Mouse (Mus musculus) stomach, postnatal 0 days (tissue): ENCODE measurements at regions not wholly inside any gene's neighbourhood (a gene's known extent, or its start where the extent isn't known, plus 50 kb on each side); places are given as distances from the start of the nearest gene placed in this dataset.

Experiments used
- ATAC-seq: fragments of 200-750 bp; cut with Nextera tagmentation; 2 replicates; pipeline ENCODE4 v1.8.0; 2017; ENCODE audit not compliant: low FRiP score, low TSS enrichment
- DNase-seq: peaks from one replicate; pipeline ENCODE4 v3.0.0-alpha.2; 2016; ENCODE audit warnings: low spot score
- H3K27ac ChIP-seq: fragments of 300-500 bp; sonication (generic); replicated peaks from 2 replicates; pipeline ENCODE4 v1.5.1; 2014; ENCODE audit warnings: mild to moderate bottlenecking, control low read depth
- H3K27me3 ChIP-seq: fragments of 300-500 bp; sonication (generic); 2 replicates; pipeline ENCODE4 v1.6.1; 2014; ENCODE audit warnings: low read length; ENCODE audit not compliant: control insufficient read depth, insufficient read depth
- H3K36me3 ChIP-seq: fragments of 300-500 bp; sonication (generic); 2 replicates; pipeline ENCODE4 v1.6.1; 2014; ENCODE audit warnings: low read length, mixed read lengths; ENCODE audit not compliant: control insufficient read depth, insufficient read depth
- H3K4me1 ChIP-seq: fragments of 300-500 bp; sonication (generic); replicated peaks from 2 replicates; pipeline ENCODE4 v1.6.1; 2014; ENCODE audit warnings: antibody characterized with exemption; ENCODE audit not compliant: control insufficient read depth, insufficient read depth
- H3K4me2 ChIP-seq: fragments of 300-500 bp; sonication (generic); replicated peaks from 2 replicates; pipeline ENCODE4 v1.6.1; 2014; ENCODE audit warnings: low read depth, mild to moderate bottlenecking, control low read depth, moderate library complexity
- H3K4me3 ChIP-seq: fragments of 300-500 bp; sonication (generic); 2 replicates; pipeline ENCODE4 v1.5.1; 2014; ENCODE audit warnings: low read depth, low read length, control low read depth
- H3K9ac ChIP-seq: fragments of 300-500 bp; sonication (generic); 2 replicates; pipeline ENCODE4 v1.6.1; 2014; ENCODE audit warnings: mild to moderate bottlenecking, low read length, control low read depth, mixed read lengths
- H3K9me3 ChIP-seq: fragments of 300-500 bp; sonication (generic); 2 replicates; pipeline ENCODE4 v1.6.1; 2016; ENCODE audit warnings: low read length; ENCODE audit not compliant: control insufficient read depth
- CTCF ChIP-seq: IDR thresholded peaks from 2 replicates; pipeline ENCODE4 v1.5.1; 2016; ENCODE audit warnings: antibody characterized with exemption, low read depth, mild to moderate bottlenecking, moderate library complexity
- EP300 ChIP-seq: optimal IDR thresholded peaks from 2 replicates; pipeline ENCODE3; 2016; ENCODE audit warnings: antibody characterized with exemption
- WGBS: fragments of 180-500 bp; shearing (Covaris S2); extraction: QIAGEN DNeasy Blood & Tissue Kit; methylation state at CpG from one replicate; pipeline ENCODE4 v1.1.7; 2014; 5-methylcytosine and 5-hydroxymethylcytosine counted together

DNA sequence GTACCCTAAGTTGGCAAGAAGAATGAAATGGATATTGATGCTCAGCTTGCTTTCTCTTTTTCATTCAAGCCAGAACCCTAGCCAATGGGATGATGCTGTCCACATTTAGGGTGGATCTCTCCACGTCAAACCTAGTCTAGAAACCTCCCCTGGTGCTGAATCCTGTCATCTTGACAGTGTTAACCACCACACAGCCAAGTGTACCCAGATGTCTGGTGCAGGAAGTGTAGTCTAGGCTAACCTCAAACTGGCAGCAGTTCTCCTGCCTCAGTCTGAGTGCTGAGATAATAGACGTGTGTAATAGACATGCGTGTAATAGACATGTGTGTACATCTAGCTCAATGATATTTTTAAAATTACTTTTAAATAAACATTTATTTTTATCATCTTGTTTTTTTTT, 233.1 kb downstream of the Ikzf2 start:
- no peak for TF ChIP-seq EP300
- TF ChIP-seq CTCF = no peak
- H3K36me3 ChIP-seq = no peaks in the 10 kb centered on the region
- H3K4me3 ChIP-seq = no peak overlapping the region
- 82% methylated on average over 3 of the region's 3 CpGs for WGBS
- H3K27ac ChIP-seq = no peak overlapping the region
- no peak for DNase-seq
- no peaks in the 10 kb centered on the region for H3K4me1 ChIP-seq
- no peaks in the 10 kb centered on the region for H3K27me3 ChIP-seq
- no peak overlapping the region for H3K9ac ChIP-seq
- H3K4me2 ChIP-seq = no peak overlapping the region
- no peaks in the 10 kb centered on the region for H3K9me3 ChIP-seq
- no peak for ATAC-seq

DNA sequence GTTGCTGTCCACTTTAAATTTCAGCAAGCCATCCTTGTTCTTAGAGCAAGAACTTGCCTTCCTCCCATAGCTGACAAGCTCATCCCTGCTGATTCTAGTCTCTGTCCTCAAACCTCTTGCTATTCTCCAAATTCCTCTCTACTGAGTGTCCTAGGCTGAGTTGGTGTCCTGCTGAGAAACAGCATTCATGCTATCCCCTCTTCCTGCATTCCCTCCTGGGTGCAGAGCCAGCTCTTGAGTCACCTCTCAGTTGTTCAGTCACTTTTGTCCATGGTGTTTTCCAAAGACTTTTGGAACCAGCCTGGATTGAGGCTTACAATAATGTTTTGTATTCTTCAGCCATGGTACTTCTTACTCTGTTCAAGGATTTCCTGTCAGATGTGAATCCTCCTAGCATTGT, 234.1 kb downstream of the Ikzf2 start:
- Histone ChIP-seq H3K9ac (no peak overlapping the region), H3K4me2 (no peak overlapping the region), H3K36me3 (no peaks in the 10 kb centered on the region), H3K27ac (no peak overlapping the region), H3K9me3 (no peaks in the 10 kb centered on the region), H3K4me3 (no peak overlapping the region), H3K27me3 (no peaks in the 10 kb centered on the region), H3K4me1 (no peaks in the 10 kb centered on the region)
- no peak for ATAC-seq
- no peak for TF ChIP-seq CTCF
- no peak for TF ChIP-seq EP300
- no peak for DNase-seq

GRCm38 (mm10) chr1:69450455-69450854, 236.6 kb downstream of the Ikzf2 start:
- WGBS = 49% methylated on average over 2 of the region's 2 CpGs
- Histone ChIP-seq H3K36me3 (no peaks in the 10 kb centered on the region), H3K27me3 (no peaks in the 10 kb centered on the region), H3K4me2 (no peak overlapping the region), H3K9me3 (no peaks in the 10 kb centered on the region), H3K27ac (no peak overlapping the region), H3K4me3 (no peak overlapping the region), H3K4me1 (no peaks in the 10 kb centered on the region), H3K9ac (no peak overlapping the region)
- TF ChIP-seq EP300 (no peak), CTCF (no peak)
- ATAC-seq = no peak
- DNase-seq = no peak

DNA sequence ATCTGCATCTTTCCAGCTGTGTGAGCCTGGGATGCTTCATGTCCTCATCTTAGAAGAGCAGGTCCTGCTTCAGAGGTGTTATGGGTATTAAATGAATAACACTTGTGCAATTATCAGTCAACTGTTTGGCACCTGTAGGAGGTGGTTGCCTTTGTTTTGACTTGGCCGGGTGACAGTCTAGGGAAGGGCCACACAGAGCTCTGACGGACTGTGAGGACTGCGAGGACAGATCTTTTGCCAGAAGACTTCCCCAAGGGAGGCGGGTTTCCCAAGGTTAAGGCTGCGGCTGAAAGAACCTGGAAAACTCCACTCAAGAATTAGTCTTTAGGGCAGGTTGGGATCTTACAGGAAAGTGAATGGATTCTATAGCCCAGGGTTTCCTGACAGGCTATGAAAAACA, 239.8 kb downstream of the Ikzf2 start:
- Histone ChIP-seq H3K9me3 (no peaks in the 10 kb centered on the region), H3K4me1 (no peaks in the 10 kb centered on the region), H3K27ac (no peak overlapping the region), H3K4me2 (no peak overlapping the region), H3K9ac (no peak overlapping the region), H3K27me3 (no peaks in the 10 kb centered on the region), H3K4me3 (no peak overlapping the region), H3K36me3 (no peaks in the 10 kb centered on the region)
- 65% methylated on average over 5 of the region's 5 CpGs for WGBS
- TF ChIP-seq EP300 = no peak
- TF ChIP-seq CTCF = no peak
- ATAC-seq (no peak), DNase-seq (no peak)

- ATAC-seq = peak; percentile 84
- no peaks in the 10 kb centered on the region for H3K9me3 ChIP-seq
- TF ChIP-seq EP300 = no peak
- no peak for TF ChIP-seq CTCF
- H3K4me2 ChIP-seq = no peak overlapping the region
- DNase-seq = no peak
- WGBS = 43% methylated on average over 4 of the region's 4 CpGs
- H3K9ac ChIP-seq = no peak overlapping the region
- no peak overlapping the region for H3K4me3 ChIP-seq
- H3K27ac ChIP-seq = peak overlapping the region; percentile 70
- H3K36me3 ChIP-seq = no peaks in the 10 kb centered on the region
- no peaks in the 10 kb centered on the region for H3K27me3 ChIP-seq
- H3K4me1 ChIP-seq = no peaks in the 10 kb centered on the region
Observed at GRCm38 (mm10) chr1:69444722-69445121, 242.3 kb downstream of the Ikzf2 start.

GRCm38 (mm10) chr1:69443466-69443865, 243.6 kb downstream of the Ikzf2 start:
- Histone ChIP-seq H3K4me2 (no peak overlapping the region), H3K9me3 (no peaks in the 10 kb centered on the region), H3K4me3 (no peak overlapping the region), H3K27me3 (no peaks in the 10 kb centered on the region), H3K9ac (no peak overlapping the region), H3K36me3 (no peaks in the 10 kb centered on the region), H3K4me1 (no peaks in the 10 kb centered on the region), H3K27ac (peak overlapping the region; percentile 70)
- WGBS = 42% methylated on average over 7 of the region's 7 CpGs
- no peak for ATAC-seq
- DNase-seq = no peak
- TF ChIP-seq EP300 = no peak
